Mouse (Mus musculus) cerebral cortex, adult 2 months (tissue): ENCODE results near the gene Il33.

Source experiments
- WGBS: fragments of 180-500 bp; shearing (Covaris S2); methylation state at CpG from one replicate; pipeline ENCODE4 v1.1.7; 2018; 5-methylcytosine and 5-hydroxymethylcytosine counted together

Gene Il33

GRCm38 (mm10) chr19:29986464-29987091 lies 61.7 kb downstream of the Il33 start:
- WGBS: 52% methylated on average over 12 of the region's 12 CpGs

GRCm38 (mm10) chr19:30000406-30001365 lies 75.8 kb downstream of the Il33 start:
- WGBS: 51% methylated on average over 12 of the region's 12 CpGs

- WGBS: 88% methylated on average over 6 of the region's 6 CpGs
Observed at GRCm38 (mm10) chr19:30001550-30001949, 76.6 kb downstream of the Il33 start.

- 96% methylated on average over 9 of the region's 9 CpGs for WGBS
Observed at GRCm38 (mm10) chr19:30003621-30004020, 78.7 kb downstream of the Il33 start, which contains the start of gene Trpd52l3. Gene Trpd52l3 (plus strand): TSS chr19:30003790.

GRCm38 (mm10) chr19:30006371-30006770 lies 81.5 kb downstream of the Il33 start:
- WGBS: 82% methylated on average over 3 of the region's 3 CpGs
